Mouse (Mus musculus): ENCODE results near the gene Dmrtc1c1. TPM values are rescaled to one million over a fixed set of nuclear protein-coding genes. Genes with fewer than 3 reads are reported as not detected.
"Not testable (repeated sequence)": the region's sequence is repeated elsewhere in the genome, so short reads cannot be mapped to it uniquely, and the experiment has no call there.

Dmrtc1c1 gene
- total RNA-seq (2014; fragmentation: Nextera tagmentation): not detected in 2 replicates
- not detected in 2 replicates for total RNA-seq (2017)

DNA sequence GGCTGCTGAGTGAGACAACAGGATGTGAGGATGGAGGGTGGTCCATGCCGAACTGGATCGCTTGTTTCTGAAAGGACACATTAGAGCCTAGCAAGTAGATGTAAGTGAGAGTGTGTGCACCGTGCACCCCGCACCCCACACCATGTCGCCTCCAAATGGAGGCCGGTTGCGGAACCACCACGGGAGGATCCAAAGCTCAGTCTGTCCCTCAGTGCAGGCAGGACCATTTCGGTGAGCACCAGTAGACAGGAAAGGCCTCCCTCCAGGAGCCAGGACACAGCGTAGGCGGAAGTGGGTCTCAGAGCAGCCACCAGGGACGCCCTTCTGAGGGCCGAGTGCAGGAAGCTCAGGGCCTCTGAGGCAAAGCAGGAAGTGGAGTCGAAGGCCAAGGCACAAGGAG, at the start of gene Dmrtc1c1:
TSS of gene Dmrtc1c1 (plus strand) at position 301 of the 400 bp plus-strand sequence.
- not testable (repeated sequence) for ATAC-seq (replicated peaks; ENCODE audit: low FRiP score, low TSS enrichment, poor library complexity, severe bottlenecking)

DNA sequence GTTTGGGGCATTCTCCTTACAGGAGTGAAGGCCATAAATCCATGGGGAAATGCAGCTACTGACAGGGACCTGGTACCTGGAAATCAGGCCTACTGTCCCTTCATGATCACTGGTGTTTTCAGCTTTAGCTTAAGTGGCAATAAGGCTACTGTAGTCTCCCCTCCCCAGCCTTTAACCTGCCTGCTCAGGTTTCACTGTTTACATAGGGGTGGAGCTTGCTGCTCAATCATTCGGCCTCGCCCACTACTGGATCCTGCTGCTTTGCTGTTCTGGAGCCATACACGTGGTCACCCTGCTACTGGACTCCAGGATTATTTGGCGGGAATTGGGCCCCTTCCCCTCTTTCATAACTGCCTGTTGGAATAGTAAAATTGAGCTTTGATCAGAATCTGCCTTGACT, 36.9 kb upstream of the Dmrtc1c1 start:
- ATAC-seq (replicated peaks; ENCODE audit: low FRiP score, low TSS enrichment, poor library complexity, severe bottlenecking): no peak

DNA sequence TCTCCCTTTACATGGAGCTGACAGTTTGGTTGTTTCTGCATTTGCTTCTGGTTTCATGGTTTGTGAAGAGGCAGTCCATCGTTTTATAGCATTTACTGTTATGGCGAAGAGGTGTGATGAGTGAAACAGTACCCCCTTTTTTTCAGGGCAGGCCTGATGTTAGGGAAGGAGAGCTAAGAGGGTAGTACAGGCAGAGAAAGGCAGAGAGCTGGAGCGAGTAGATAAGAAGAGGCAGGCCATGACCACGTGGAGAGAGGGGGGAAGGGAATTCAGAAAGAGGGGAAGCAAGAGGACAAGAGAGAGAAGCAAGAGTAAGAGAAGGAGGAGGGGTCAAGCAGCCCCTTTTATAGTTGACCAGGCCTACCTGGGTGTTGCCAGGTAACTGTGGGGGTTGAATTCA, 9.5 kb downstream of the Dmrtc1c1 start:
- ATAC-seq (replicated peaks; ENCODE audit: low FRiP score, low TSS enrichment, poor library complexity, severe bottlenecking): no peak

DNA sequence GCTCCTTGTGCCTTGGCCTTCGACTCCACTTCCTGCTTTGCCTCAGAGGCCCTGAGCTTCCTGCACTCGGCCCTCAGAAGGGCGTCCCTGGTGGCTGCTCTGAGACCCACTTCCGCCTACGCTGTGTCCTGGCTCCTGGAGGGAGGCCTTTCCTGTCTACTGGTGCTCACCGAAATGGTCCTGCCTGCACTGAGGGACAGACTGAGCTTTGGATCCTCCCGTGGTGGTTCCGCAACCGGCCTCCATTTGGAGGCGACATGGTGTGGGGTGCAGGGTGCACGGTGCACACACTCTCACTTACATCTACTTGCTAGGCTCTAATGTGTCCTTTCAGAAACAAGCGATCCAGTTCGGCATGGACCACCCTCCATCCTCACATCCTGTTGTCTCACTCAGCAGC, 51.8 kb downstream of the Dmrtc1c1 start, which contains the start of gene Dmrtc1c2:
TSS of gene Dmrtc1c2 (minus strand) at position 101 of the 400 bp plus-strand sequence.
- ATAC-seq (replicated peaks; ENCODE audit: low FRiP score, low TSS enrichment, poor library complexity, severe bottlenecking): not testable (repeated sequence)

Other genes starting within 250 kb of the Dmrtc1c1 start
- 2.4 and 3.0 TPM in 2 replicates for gene Phka1, start 158.7 kb upstream of the Dmrtc1c1 start, total RNA-seq (2014; fragmentation: Nextera tagmentation)
- gene Phka1, start 158.7 kb upstream of the Dmrtc1c1 start, total RNA-seq (2017): 1.1 and 3.7 TPM in 2 replicates
- not detected in 2 replicates for gene Gm3880, start 116.0 kb upstream of the Dmrtc1c1 start, total RNA-seq (2014; fragmentation: Nextera tagmentation)
- gene Gm3880, start 116.0 kb upstream of the Dmrtc1c1 start, total RNA-seq (2017): not detected in 2 replicates
- not detected in 2 replicates for gene Gm9112, start 95.3 kb upstream of the Dmrtc1c1 start, total RNA-seq (2014; fragmentation: Nextera tagmentation)
- not detected in 2 replicates for gene Gm9112, start 95.3 kb upstream of the Dmrtc1c1 start, total RNA-seq (2017)
- gene Dmrtc1b, start 95.1 kb upstream of the Dmrtc1c1 start, total RNA-seq (2014; fragmentation: Nextera tagmentation): not detected in 2 replicates
- not detected in 2 replicates for gene Dmrtc1b, start 95.1 kb upstream of the Dmrtc1c1 start, total RNA-seq (2017)
- not detected in 2 replicates for gene Dmrtc1c2, start 51.7 kb downstream of the Dmrtc1c1 start, total RNA-seq (2014; fragmentation: Nextera tagmentation)
- gene Dmrtc1c2, start 51.7 kb downstream of the Dmrtc1c1 start, total RNA-seq (2017): not detected in 2 replicates
- not detected in 2 replicates for gene 1700031F05Rik, start 65.0 kb downstream of the Dmrtc1c1 start, total RNA-seq (2014; fragmentation: Nextera tagmentation)
- gene 1700031F05Rik, start 65.0 kb downstream of the Dmrtc1c1 start, total RNA-seq (2017): not detected in 2 replicates
- gene Dmrtc1a, start 105.7 kb downstream of the Dmrtc1c1 start, total RNA-seq (2014; fragmentation: Nextera tagmentation): not detected in 2 replicates
- not detected in 2 replicates for gene Dmrtc1a, start 105.7 kb downstream of the Dmrtc1c1 start, total RNA-seq (2017)
- not detected in 2 replicates for gene 1700011M02Rik, start 105.9 kb downstream of the Dmrtc1c1 start, total RNA-seq (2014; fragmentation: Nextera tagmentation)
- gene 1700011M02Rik, start 105.9 kb downstream of the Dmrtc1c1 start, total RNA-seq (2017): not detected in 2 replicates
- not detected in 2 replicates for gene 1700018G05Rik, start 125.4 kb downstream of the Dmrtc1c1 start, total RNA-seq (2014; fragmentation: Nextera tagmentation)
- gene 1700018G05Rik, start 125.4 kb downstream of the Dmrtc1c1 start, total RNA-seq (2017): not detected in 2 replicates